Mouse (Mus musculus) forebrain, postnatal 0 days (tissue): ENCODE measurements around the gene Preb. TPM values are rescaled to one million over a fixed set of nuclear protein-coding genes. Genes with fewer than 3 reads are reported as not detected.

Experiments
- ATAC-seq: fragments of 200-750 bp; cut with Nextera tagmentation; 2 replicates; pipeline ENCODE4 v1.8.0; 2017; ENCODE audit warnings: mild to moderate bottlenecking, moderate library complexity
- DNase-seq: peaks from one replicate; pipeline ENCODE4 v3.0.0-alpha.2; 2015
- H3K27ac ChIP-seq: fragments of 300-500 bp; sonication (generic); 2 replicates; pipeline ENCODE4 v1.5.1; 2014; ENCODE audit warnings: low read depth, mild to moderate bottlenecking, antibody characterized with exemption, low read length, moderate library complexity, mixed read lengths
- H3K27me3 ChIP-seq: fragments of 300-500 bp; sonication (generic); 2 replicates; pipeline ENCODE4 v1.6.1; 2014; ENCODE audit warnings: mild to moderate bottlenecking, low read length, mixed read lengths; ENCODE audit not compliant: insufficient read depth
- H3K36me3 ChIP-seq: fragments of 300-500 bp; sonication (generic); 2 replicates; pipeline ENCODE4 v1.6.1; 2014; ENCODE audit warnings: mild to moderate bottlenecking, moderate library complexity; ENCODE audit not compliant: insufficient read depth
- H3K4me1 ChIP-seq: fragments of 300-500 bp; sonication (generic); 2 replicates; pipeline ENCODE4 v1.6.1; 2014; ENCODE audit warnings: antibody characterized with exemption; ENCODE audit not compliant: insufficient read depth
- H3K4me2 ChIP-seq: fragments of 300-500 bp; sonication (generic); 2 replicates; pipeline ENCODE4 v1.6.1; 2014; ENCODE audit warnings: low read depth, mild to moderate bottlenecking, moderate library complexity
- H3K4me3 ChIP-seq: fragments of 300-500 bp; sonication (generic); 2 replicates; pipeline ENCODE4 v1.5.1; 2014; ENCODE audit warnings: low read depth, low read length, mixed read lengths
- H3K9ac ChIP-seq: fragments of 300-500 bp; sonication (generic); 2 replicates; pipeline ENCODE4 v1.6.1; 2014; ENCODE audit warnings: mild to moderate bottlenecking
- H3K9me3 ChIP-seq: fragments of 300-500 bp; sonication (generic); 2 replicates; pipeline ENCODE4 v1.6.1; 2016; ENCODE audit warnings: low read length
- CTCF ChIP-seq: sonication (generic); IDR thresholded peaks from 2 replicates; pipeline ENCODE4 v1.5.1; 2016; ENCODE audit warnings: antibody characterized with exemption, control low read depth, low read depth
- WGBS: fragments of 180-500 bp; shearing (Covaris S2); extraction: QIAGEN DNeasy Blood & Tissue Kit; methylation state at CpG from one replicate; pipeline ENCODE4 v1.1.7; 2014; 5-methylcytosine and 5-hydroxymethylcytosine counted together
- polyA plus RNA-seq: library from polyadenylated mRNA; unstranded; fragments of >200 nt; fragmentation: Nextera tagmentation; extraction: Ambion mirVana; gene quantifications from 2 replicates; pipeline ENCODE4 v1.2.1, GENCODE M21; 2015
- total RNA-seq: library from RNA; depleted of rRNA; stranded (reverse); fragments of >200 nt; gene quantifications from 2 replicates; pipeline ENCODE4 v1.2.3, GENCODE M21; 2014

Gene Preb
- total and polyA plus RNA-seq, 2 experiments from 2014 or later: 42.7 to 77.0 TPM

GRCm38 (mm10) chr5:30919831-30920614 lies 40.1 kb downstream of the Preb start:
- no peak overlapping the region for H3K4me3 ChIP-seq

GRCm38 (mm10) chr5:30918691-30919090 lies 41.5 kb downstream of the Preb start:
- no peaks in the 10 kb centered on the region for H3K9me3 ChIP-seq
- H3K36me3 ChIP-seq: no peaks in the 10 kb centered on the region
- 83% methylated on average over 8 of the region's 8 CpGs for WGBS
- ATAC-seq (no peak), DNase-seq (no peak)
- 0 out of 2 replicates have a peak, but pooled peaks cover 4% of the 10 kb centered on the region for H3K4me1 ChIP-seq
- H3K4me3 ChIP-seq: no peak overlapping the region
- TF ChIP-seq CTCF: no peak
- no peak overlapping the region for H3K9ac ChIP-seq
- H3K4me2 ChIP-seq: no peak overlapping the region
- H3K27me3 ChIP-seq: no peaks in the 10 kb centered on the region
- H3K27ac ChIP-seq: no peak overlapping the region

More at GRCm38 (mm10) chr5:30919831-30920614, 40.1 kb downstream of the Preb start:
- H3K27ac ChIP-seq: no peak overlapping the region
- H3K9ac ChIP-seq: no peak overlapping the region
- no peak for ATAC-seq
- H3K4me2 ChIP-seq: no peak overlapping the region
- no peak for DNase-seq
- no peaks in the 10 kb centered on the region for H3K36me3 ChIP-seq
- H3K27me3 ChIP-seq: no peaks in the 10 kb centered on the region
- no peaks in the 10 kb centered on the region for H3K9me3 ChIP-seq
- WGBS: 51% methylated on average over 11 of the region's 11 CpGs
- TF ChIP-seq CTCF: no peak
- 0 out of 2 replicates have a peak, but pooled peaks cover 4% of the 10 kb centered on the region for H3K4me1 ChIP-seq

GRCm38 (mm10) chr5:30917891-30918670 lies 42.1 kb downstream of the Preb start:
- ATAC-seq (no peak), DNase-seq (no peak)
- Histone ChIP-seq H3K36me3 (no peaks in the 10 kb centered on the region), H3K27ac (no peak overlapping the region), H3K9ac (no peak overlapping the region), H3K4me1 (0 out of 2 replicates have a peak, but pooled peaks cover 4% of the 10 kb centered on the region), H3K4me3 (no peak overlapping the region), H3K9me3 (no peaks in the 10 kb centered on the region), H3K27me3 (no peaks in the 10 kb centered on the region), H3K4me2 (no peak overlapping the region)
- WGBS: 85% methylated on average over 31 of the region's 31 CpGs
- TF ChIP-seq CTCF: no peak

- Histone ChIP-seq H3K4me2 (no peak overlapping the region), H3K27ac (no peak overlapping the region), H3K4me3 (no peak overlapping the region), H3K27me3 (no peaks in the 10 kb centered on the region), H3K4me1 (0 out of 2 replicates have a peak, but pooled peaks cover 4% of the 10 kb centered on the region), H3K9ac (no peak overlapping the region), H3K36me3 (no peaks in the 10 kb centered on the region), H3K9me3 (no peaks in the 10 kb centered on the region)
- no peak for TF ChIP-seq CTCF
- ATAC-seq (no peak), DNase-seq (no peak)
- 94% methylated on average over 11 of the region's 11 CpGs for WGBS
Measured at GRCm38 (mm10) chr5:30917348-30917747, 42.8 kb downstream of the Preb start.

- ATAC-seq: no peak
- Histone ChIP-seq H3K36me3 (no peaks in the 10 kb centered on the region), H3K4me1 (0 out of 2 replicates have a peak, but pooled peaks cover under 1% of the 10 kb centered on the region), H3K4me3 (no peak overlapping the region), H3K4me2 (no peak overlapping the region), H3K27ac (no peak overlapping the region), H3K9ac (no peak overlapping the region), H3K9me3 (no peaks in the 10 kb centered on the region), H3K27me3 (no peaks in the 10 kb centered on the region)
- 92% methylated on average over 9 of the region's 9 CpGs for WGBS
- TF ChIP-seq CTCF: no peak
- DNase-seq: no peak
Measured at GRCm38 (mm10) chr5:30916841-30917240, 43.3 kb downstream of the Preb start.

- no peaks in the 10 kb centered on the region for H3K9me3 ChIP-seq
- peak overlapping the region; percentile 54; the same call in 1 of the 2 replicates for H3K27ac ChIP-seq
- H3K4me3 ChIP-seq: no peak overlapping the region
- H3K4me2 ChIP-seq: no peak overlapping the region; the same call in 1 of the 2 replicates
- H3K9ac ChIP-seq: no peak overlapping the region
- peak; percentile 86 for TF ChIP-seq CTCF
- H3K27me3 ChIP-seq: no peaks in the 10 kb centered on the region
- no peaks in the 10 kb centered on the region for H3K4me1 ChIP-seq
- WGBS: 4% methylated on average over 7 of the region's 7 CpGs
- DNase-seq: peak; percentile 96
- peak; percentile 97 for ATAC-seq
- H3K36me3 ChIP-seq: no peaks in the 10 kb centered on the region
Measured at GRCm38 (mm10) chr5:30915974-30916433, 44.2 kb downstream of the Preb start.
